Mouse (Mus musculus): ENCODE measurements around the gene Xrcc4. TPM values are rescaled to one million over a fixed set of nuclear protein-coding genes. Genes with fewer than 3 reads are reported as not detected.
A peak's percentile ranks its signal among the peaks of the same experiment; 100 is the strongest.

The Xrcc4 gene
- polyA plus RNA-seq, 2 experiments = 6.2 to 10.3 TPM

DNA sequence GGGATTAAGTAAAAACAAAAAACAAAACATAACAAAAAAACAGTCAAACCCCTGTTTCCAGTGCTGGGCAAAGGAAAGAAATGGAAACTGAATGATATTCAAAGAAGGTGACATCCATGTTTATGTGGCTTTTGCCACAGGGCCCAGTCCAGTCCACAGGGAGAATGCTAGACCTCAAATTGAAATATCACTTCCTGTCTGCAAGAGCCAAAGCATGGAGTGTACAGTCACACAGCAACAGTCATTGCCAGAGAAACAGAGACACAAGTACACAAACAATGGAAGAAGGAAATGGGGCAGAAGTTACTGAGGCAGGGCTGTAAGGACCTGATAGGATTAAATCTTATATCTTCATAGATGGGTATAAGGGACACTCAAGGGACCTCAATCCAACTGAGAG, 79.6 kb downstream of the Xrcc4 start:
- ATAC-seq (ENCODE audit: low FRiP score, low read depth) = no peak

DNA sequence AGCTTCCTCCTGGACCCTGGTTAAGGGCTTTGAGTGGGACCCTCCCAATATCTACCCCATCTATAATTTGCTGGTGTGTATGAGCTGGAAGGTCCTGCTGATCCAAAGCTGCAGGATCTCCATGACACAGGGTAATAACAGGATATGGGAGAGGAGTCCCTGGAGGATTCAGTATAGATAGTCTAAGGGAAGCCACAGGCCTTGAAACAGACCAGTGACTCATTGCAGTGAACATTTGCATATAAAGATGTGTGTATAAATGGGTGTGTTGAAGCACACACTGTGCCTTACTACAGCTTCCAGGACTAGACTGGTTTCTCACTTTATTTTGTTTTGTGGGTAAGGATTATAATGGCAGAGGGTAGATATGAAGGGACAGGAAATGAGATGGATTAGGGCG, 83.8 kb downstream of the Xrcc4 start:
- WGBS = 86% methylated on average over 1 of the region's 1 CpGs
- Histone ChIP-seq H3K4me3 (replicated peaks; ENCODE audit: low read length) (no peak overlapping the region), H3K4me1 (ENCODE audit: control insufficient read depth, insufficient read depth, low read length) (no peaks in the 10 kb centered on the region), H3K9me3 (ENCODE audit: control insufficient read depth, low read length) (no peaks in the 10 kb centered on the region), H3K27ac (replicated peaks; ENCODE audit: low read depth, low read length) (no peak overlapping the region), H3K27me3 (ENCODE audit: control insufficient read depth, insufficient read depth, low read length) (no peaks in the 10 kb centered on the region), H3K9ac (ENCODE audit: low read depth, low read length, severe bottlenecking) (no peak overlapping the region), H3K4me2 (replicated peaks; ENCODE audit: low read depth, low read length, severe bottlenecking) (no peak overlapping the region), H3K36me3 (ENCODE audit: control insufficient read depth, insufficient read depth, low read length) (no peaks in the 10 kb centered on the region)
- no peak for TF ChIP-seq POLR2A (IDR thresholded peaks at IDR 0.05; ENCODE audit: borderline replicate concordance, extremely low read depth, insufficient read depth, insufficient read length)
- ATAC-seq (ENCODE audit: low FRiP score, low read depth) (no peak), DNase-seq (ENCODE audit: low spot score) (no peak)

More for the DNA sequence above, 79.6 kb downstream of the Xrcc4 start:
- no peak for DNase-seq (ENCODE audit: low spot score)
- Histone ChIP-seq H3K27me3 (ENCODE audit: control insufficient read depth, insufficient read depth, low read length) (no peaks in the 10 kb centered on the region), H3K4me2 (replicated peaks; ENCODE audit: low read depth, low read length, severe bottlenecking) (no peak overlapping the region), H3K4me3 (replicated peaks; ENCODE audit: low read length) (no peak overlapping the region), H3K9ac (ENCODE audit: low read depth, low read length, severe bottlenecking) (no peak overlapping the region), H3K4me1 (ENCODE audit: control insufficient read depth, insufficient read depth, low read length) (no peaks in the 10 kb centered on the region), H3K27ac (replicated peaks; ENCODE audit: low read depth, low read length) (no peak overlapping the region), H3K9me3 (ENCODE audit: control insufficient read depth, low read length) (no peaks in the 10 kb centered on the region), H3K36me3 (ENCODE audit: control insufficient read depth, insufficient read depth, low read length) (no peaks in the 10 kb centered on the region)
- no peak for TF ChIP-seq POLR2A (IDR thresholded peaks at IDR 0.05; ENCODE audit: borderline replicate concordance, extremely low read depth, insufficient read depth, insufficient read length)

DNA sequence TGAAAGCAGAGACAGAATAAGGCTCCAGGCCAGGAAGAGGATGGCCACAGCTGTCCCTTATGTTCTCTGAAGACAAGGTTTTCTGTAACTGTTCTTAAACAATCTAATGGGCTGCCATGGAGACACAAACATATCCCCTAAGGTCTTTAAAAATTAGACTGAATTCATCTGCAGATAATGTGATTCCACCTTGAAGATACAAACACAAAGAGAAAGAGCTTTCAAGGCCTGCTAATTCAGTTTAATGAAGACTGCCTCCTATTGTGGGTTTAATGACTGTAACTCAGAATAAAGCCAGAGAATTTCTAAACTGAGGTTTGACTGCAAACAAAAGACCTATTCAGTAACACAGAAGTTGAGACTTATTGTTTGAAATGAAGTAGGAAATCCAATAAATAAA, 91.9 kb downstream of the Xrcc4 start:
- Histone ChIP-seq H3K4me3 (replicated peaks; ENCODE audit: low read length) (no peak overlapping the region), H3K4me2 (replicated peaks; ENCODE audit: low read depth, low read length, severe bottlenecking) (no peak overlapping the region), H3K4me1 (ENCODE audit: control insufficient read depth, insufficient read depth, low read length) (no peaks in the 10 kb centered on the region), H3K9me3 (ENCODE audit: control insufficient read depth, low read length) (no peaks in the 10 kb centered on the region), H3K9ac (ENCODE audit: low read depth, low read length, severe bottlenecking) (no peak overlapping the region), H3K27me3 (ENCODE audit: control insufficient read depth, insufficient read depth, low read length) (no peaks in the 10 kb centered on the region), H3K27ac (replicated peaks; ENCODE audit: low read depth, low read length) (no peak overlapping the region), H3K36me3 (ENCODE audit: control insufficient read depth, insufficient read depth, low read length) (no peaks in the 10 kb centered on the region)
- no peak for DNase-seq (ENCODE audit: low spot score)
- no peak for ATAC-seq (ENCODE audit: low FRiP score, low read depth)
- TF ChIP-seq POLR2A (IDR thresholded peaks at IDR 0.05; ENCODE audit: borderline replicate concordance, extremely low read depth, insufficient read depth, insufficient read length) = no peak

DNA sequence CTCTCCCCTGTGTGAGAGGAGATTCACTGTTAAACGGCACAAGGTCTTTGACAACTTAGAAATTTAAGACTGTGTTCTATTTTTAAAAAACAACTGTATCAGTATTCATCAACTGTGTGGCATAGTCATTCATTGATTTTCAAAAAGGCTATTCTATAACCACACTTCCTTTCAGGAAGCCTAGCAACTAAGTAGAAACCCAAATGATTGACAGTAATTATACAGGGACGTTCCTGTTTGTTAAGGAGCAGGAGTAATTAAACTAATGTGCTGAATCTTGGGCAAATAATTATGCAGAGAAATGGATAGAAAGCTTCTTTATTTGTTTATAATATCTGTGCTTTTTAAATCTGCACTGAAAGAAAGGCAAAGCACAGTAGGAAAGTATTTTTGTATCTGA, 103.3 kb downstream of the Xrcc4 start:
- no peak for DNase-seq (ENCODE audit: low spot score)
- H3K27me3 ChIP-seq (ENCODE audit: control insufficient read depth, insufficient read depth, low read length) = no peaks in the 10 kb centered on the region
- no peak overlapping the region for H3K9ac ChIP-seq (ENCODE audit: low read depth, low read length, severe bottlenecking)
- H3K4me3 ChIP-seq (replicated peaks; ENCODE audit: low read length) = no peak overlapping the region
- WGBS = 52% methylated on average over 2 of the region's 2 CpGs
- H3K27ac ChIP-seq (replicated peaks; ENCODE audit: low read depth, low read length) = no peak overlapping the region
- no peaks in the 10 kb centered on the region for H3K4me1 ChIP-seq (ENCODE audit: control insufficient read depth, insufficient read depth, low read length)
- no peak overlapping the region for H3K4me2 ChIP-seq (replicated peaks; ENCODE audit: low read depth, low read length, severe bottlenecking)
- no peaks in the 10 kb centered on the region for H3K36me3 ChIP-seq (ENCODE audit: control insufficient read depth, insufficient read depth, low read length)
- no peak for ATAC-seq (ENCODE audit: low FRiP score, low read depth)
- no peak for TF ChIP-seq POLR2A (IDR thresholded peaks at IDR 0.05; ENCODE audit: borderline replicate concordance, extremely low read depth, insufficient read depth, insufficient read length)
- H3K9me3 ChIP-seq (ENCODE audit: control insufficient read depth, low read length) = no peaks in the 10 kb centered on the region

DNA sequence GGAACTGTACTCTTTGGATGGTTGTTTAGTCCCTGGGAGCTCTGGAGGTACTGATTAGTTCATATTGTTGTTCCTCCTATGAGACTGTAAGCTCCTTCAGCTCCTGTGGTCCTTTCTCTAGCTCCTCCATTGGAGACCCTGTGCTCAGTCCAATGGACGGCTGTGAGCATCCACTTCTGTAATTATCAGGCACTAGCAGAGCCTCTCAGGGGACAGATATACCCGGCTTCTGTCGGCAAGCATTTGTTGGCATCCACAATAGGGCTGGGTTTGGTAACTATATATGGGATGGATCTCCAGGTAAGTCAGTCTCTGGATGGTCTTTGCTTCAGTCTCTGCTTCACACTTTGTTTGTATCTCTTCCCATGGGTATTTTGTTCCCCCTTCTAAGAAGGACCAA, 118.5 kb downstream of the Xrcc4 start:
- H3K9ac ChIP-seq (ENCODE audit: low read depth, low read length, severe bottlenecking) = no peak overlapping the region
- no peaks in the 10 kb centered on the region for H3K9me3 ChIP-seq (ENCODE audit: control insufficient read depth, low read length)
- H3K27me3 ChIP-seq (ENCODE audit: control insufficient read depth, insufficient read depth, low read length) = no peaks in the 10 kb centered on the region
- no peaks in the 10 kb centered on the region for H3K4me1 ChIP-seq (ENCODE audit: control insufficient read depth, insufficient read depth, low read length)
- TF ChIP-seq POLR2A (IDR thresholded peaks at IDR 0.05; ENCODE audit: borderline replicate concordance, extremely low read depth, insufficient read depth, insufficient read length) = no peak
- no peaks in the 10 kb centered on the region for H3K36me3 ChIP-seq (ENCODE audit: control insufficient read depth, insufficient read depth, low read length)
- H3K4me3 ChIP-seq (replicated peaks; ENCODE audit: low read length) = no peak overlapping the region
- no peak overlapping the region for H3K27ac ChIP-seq (replicated peaks; ENCODE audit: low read depth, low read length)
- DNase-seq (ENCODE audit: low spot score) = no peak
- ATAC-seq (ENCODE audit: low FRiP score, low read depth) = no peak
- WGBS = 78% methylated on average over 3 of the region's 3 CpGs
- no peak overlapping the region for H3K4me2 ChIP-seq (replicated peaks; ENCODE audit: low read depth, low read length, severe bottlenecking)

DNA sequence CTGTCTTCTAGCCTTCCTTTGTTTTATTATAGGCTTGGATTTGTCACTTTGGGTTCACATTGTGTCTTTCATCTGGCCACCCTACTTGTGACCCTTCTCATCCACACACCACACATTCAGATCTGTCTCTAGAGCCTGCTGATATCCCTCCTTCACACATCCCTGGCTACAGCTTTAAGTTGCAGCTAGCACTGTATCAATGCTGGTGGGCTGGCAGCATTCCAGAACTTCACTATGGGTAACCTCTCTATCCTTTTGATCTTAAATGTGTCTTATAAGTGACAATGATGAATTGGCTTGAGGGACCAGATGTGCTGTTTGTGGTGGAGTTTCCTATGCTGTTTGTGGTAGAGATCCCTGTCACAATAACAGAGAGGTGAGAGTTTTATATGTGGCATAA, 120.7 kb downstream of the Xrcc4 start:
- Histone ChIP-seq H3K4me1 (ENCODE audit: control insufficient read depth, insufficient read depth, low read length) (no peaks in the 10 kb centered on the region), H3K4me2 (replicated peaks; ENCODE audit: low read depth, low read length, severe bottlenecking) (no peak overlapping the region), H3K4me3 (replicated peaks; ENCODE audit: low read length) (no peak overlapping the region), H3K27ac (replicated peaks; ENCODE audit: low read depth, low read length) (no peak overlapping the region), H3K36me3 (ENCODE audit: control insufficient read depth, insufficient read depth, low read length) (no peaks in the 10 kb centered on the region), H3K27me3 (ENCODE audit: control insufficient read depth, insufficient read depth, low read length) (no peaks in the 10 kb centered on the region), H3K9me3 (ENCODE audit: control insufficient read depth, low read length) (no peaks in the 10 kb centered on the region), H3K9ac (ENCODE audit: low read depth, low read length, severe bottlenecking) (no peak overlapping the region)
- ATAC-seq (ENCODE audit: low FRiP score, low read depth) (no peak), DNase-seq (ENCODE audit: low spot score) (peak; percentile 11)
- no peak for TF ChIP-seq POLR2A (IDR thresholded peaks at IDR 0.05; ENCODE audit: borderline replicate concordance, extremely low read depth, insufficient read depth, insufficient read length)
